Mouse (Mus musculus) forebrain, embryonic 12.5 days (tissue): Measurements from ENCODE around the gene Ptpn3. TPM values are rescaled to one million over a fixed set of nuclear protein-coding genes. Genes with fewer than 3 reads are reported as not detected.

ENCODE experiments used
- ATAC-seq: fragments of 200-750 bp; cut with Nextera tagmentation; 2 replicates; pipeline ENCODE4 v1.8.0; 2017; ENCODE audit warnings: moderate TSS enrichment; ENCODE audit not compliant: low FRiP score
- H3K27ac ChIP-seq: fragments of 300-500 bp; sonication (generic); 2 replicates; pipeline ENCODE4 v1.5.1; 2016; ENCODE audit warnings: mild to moderate bottlenecking
- H3K27me3 ChIP-seq: fragments of 300-500 bp; sonication (generic); 2 replicates; pipeline ENCODE4 v1.6.1; 2016; ENCODE audit warnings: mild to moderate bottlenecking
- H3K36me3 ChIP-seq: fragments of 300-500 bp; sonication (generic); replicated peaks from 2 replicates; pipeline ENCODE4 v1.6.1; 2016; ENCODE audit warnings: mild to moderate bottlenecking
- H3K4me1 ChIP-seq: fragments of 300-500 bp; sonication (generic); 2 replicates; pipeline ENCODE4 v1.6.1; 2016
- H3K4me2 ChIP-seq: fragments of 300-500 bp; sonication (generic); 2 replicates; pipeline ENCODE4 v1.6.1; 2016; ENCODE audit warnings: mild to moderate bottlenecking, moderate library complexity
- H3K4me3 ChIP-seq: fragments of 300-500 bp; sonication (generic); replicated peaks from 2 replicates; pipeline ENCODE4 v1.5.1; 2016; ENCODE audit warnings: mild to moderate bottlenecking
- H3K9ac ChIP-seq: fragments of 300-500 bp; sonication (generic); 2 replicates; pipeline ENCODE4 v1.6.1; 2016; ENCODE audit warnings: mild to moderate bottlenecking
- H3K9me3 ChIP-seq: fragments of 300-500 bp; sonication (generic); 2 replicates; pipeline ENCODE4 v1.6.1; 2016
- WGBS: fragments of 180-500 bp; shearing (Covaris S2); methylation state at CpG from one replicate; pipeline ENCODE4 v1.1.7; 2016; 5-methylcytosine and 5-hydroxymethylcytosine counted together
- polyA plus RNA-seq: library from polyadenylated mRNA; unstranded; fragments of >200 nt; fragmentation: Nextera tagmentation; extraction: Ambion mirVana; gene quantifications from 2 replicates; pipeline ENCODE4 v1.2.1, GENCODE M21; 2016

Gene Ptpn3
- polyA plus RNA-seq, 1 experiment from 2014 or later: 2.4 TPM

GRCm38 (mm10) chr4:57312256-57313166 lies 10.9 kb upstream of the Ptpn3 start:
- H3K4me1 ChIP-seq: no peaks in the 10 kb centered on the region
- no peak for ATAC-seq
- no peaks in the 10 kb centered on the region for H3K9me3 ChIP-seq
- 81% methylated on average over 8 of the region's 8 CpGs for WGBS
- H3K27me3 ChIP-seq: 0 out of 2 replicates have a peak, but pooled peaks cover 3% of the 10 kb centered on the region
- H3K4me3 ChIP-seq: no peak overlapping the region
- no peak overlapping the region for H3K27ac ChIP-seq
- no peaks in the 10 kb centered on the region for H3K36me3 ChIP-seq
- no peak overlapping the region for H3K4me2 ChIP-seq
- H3K9ac ChIP-seq: no peak overlapping the region

DNA sequence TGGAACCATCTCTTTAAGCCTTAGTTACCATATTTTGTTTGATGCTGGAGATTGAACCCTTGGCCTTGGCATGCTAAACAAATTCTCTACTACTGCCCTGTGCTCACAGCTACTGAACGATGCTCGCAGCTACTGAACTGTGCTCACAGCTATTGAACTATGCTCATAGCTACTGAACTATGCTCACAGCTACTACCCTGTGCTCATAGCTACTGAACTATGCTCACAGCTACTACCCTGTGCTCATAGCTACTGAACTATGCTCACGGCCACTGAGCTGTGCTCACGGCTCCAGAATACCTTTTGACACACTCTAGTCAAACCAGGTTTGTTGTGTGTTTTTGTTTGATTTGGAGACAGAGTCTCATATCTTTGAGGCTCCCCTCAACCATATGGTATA lies 10.1 kb upstream of the Ptpn3 start:
- Histone ChIP-seq H3K9me3 (no peaks in the 10 kb centered on the region), H3K27me3 (0 out of 2 replicates have a peak, but pooled peaks cover 3% of the 10 kb centered on the region), H3K4me1 (no peaks in the 10 kb centered on the region), H3K27ac (no peak overlapping the region), H3K36me3 (no peaks in the 10 kb centered on the region), H3K9ac (no peak overlapping the region), H3K4me3 (no peak overlapping the region), H3K4me2 (no peak overlapping the region)
- 91% methylated on average over 4 of the region's 4 CpGs for WGBS
- ATAC-seq: no peak

DNA sequence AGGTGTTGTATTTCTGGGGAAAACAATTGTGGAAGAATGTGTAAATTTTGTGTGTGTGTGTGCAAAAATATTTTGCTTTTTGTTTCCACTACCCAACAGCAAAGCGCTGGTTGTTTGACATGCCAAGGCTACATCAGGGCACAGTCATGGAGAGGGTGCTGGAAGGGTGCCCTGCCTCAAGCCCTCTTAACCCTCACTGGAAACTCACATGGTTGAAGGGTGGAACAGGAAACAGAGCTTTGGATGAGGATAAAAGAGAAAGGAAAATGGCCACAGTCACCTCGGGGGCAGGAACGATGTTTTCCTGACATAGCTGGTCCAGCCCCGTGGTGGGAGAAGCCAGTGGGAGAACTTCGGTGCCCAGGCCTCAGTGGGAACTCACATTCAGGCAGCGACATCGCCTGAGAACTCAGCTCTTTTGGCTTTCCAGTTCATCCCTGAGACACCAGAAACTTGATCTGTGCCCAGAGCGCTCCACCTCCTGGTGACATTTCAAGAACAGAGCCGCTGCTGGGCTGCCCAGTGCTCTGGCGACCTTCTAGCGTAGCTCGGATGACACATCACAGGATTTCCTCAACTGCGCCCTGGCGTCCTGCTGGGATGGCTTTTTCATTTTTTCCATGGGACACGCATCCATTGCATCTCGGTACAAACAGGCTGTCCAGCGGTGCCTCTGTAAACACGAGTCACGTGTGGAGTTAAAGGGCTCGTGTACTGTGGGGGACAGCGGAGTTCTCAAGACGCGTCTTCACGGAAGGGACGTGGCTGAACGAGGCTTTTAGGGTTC lies 6.8 kb upstream of the Ptpn3 start:
- no peak for ATAC-seq
- Histone ChIP-seq H3K27me3 (0 out of 2 replicates have a peak, but pooled peaks cover 7% of the 10 kb centered on the region), H3K27ac (no peak overlapping the region), H3K9ac (no peak overlapping the region), H3K4me1 (no peaks in the 10 kb centered on the region), H3K4me3 (no peak overlapping the region), H3K9me3 (no peaks in the 10 kb centered on the region), H3K4me2 (no peak overlapping the region), H3K36me3 (no peaks in the 10 kb centered on the region)
- 51% methylated on average over 26 of the region's 26 CpGs for WGBS

DNA sequence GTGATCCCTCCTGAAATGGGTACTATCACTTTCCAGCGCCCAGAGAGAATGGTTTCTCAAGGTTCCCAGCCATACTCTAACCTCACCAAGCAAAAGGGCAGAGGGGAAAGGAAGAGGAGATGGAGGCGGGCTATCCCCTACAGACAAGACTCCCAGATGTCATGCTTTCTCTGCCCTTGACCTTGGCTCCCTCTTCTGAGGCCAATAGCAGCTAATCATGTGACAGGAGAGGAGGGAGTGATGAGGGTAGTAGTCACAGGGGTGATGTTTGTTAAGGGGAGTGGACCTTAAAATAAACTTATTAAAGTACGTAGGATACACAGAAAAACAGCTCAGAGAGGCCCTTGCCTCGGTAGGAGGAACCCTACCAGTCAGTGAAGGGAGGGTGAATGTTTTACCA lies 6.1 kb upstream of the Ptpn3 start:
- WGBS: 86% methylated on average over 4 of the region's 4 CpGs
- Histone ChIP-seq H3K36me3 (no peaks in the 10 kb centered on the region), H3K9me3 (no peaks in the 10 kb centered on the region), H3K4me2 (no peak overlapping the region), H3K4me3 (no peak overlapping the region), H3K4me1 (no peaks in the 10 kb centered on the region), H3K27me3 (peaks cover 9% of the 10 kb centered on the region; the same call in 1 of the 2 replicates), H3K9ac (no peak overlapping the region), H3K27ac (no peak overlapping the region)
- ATAC-seq: no peak

DNA sequence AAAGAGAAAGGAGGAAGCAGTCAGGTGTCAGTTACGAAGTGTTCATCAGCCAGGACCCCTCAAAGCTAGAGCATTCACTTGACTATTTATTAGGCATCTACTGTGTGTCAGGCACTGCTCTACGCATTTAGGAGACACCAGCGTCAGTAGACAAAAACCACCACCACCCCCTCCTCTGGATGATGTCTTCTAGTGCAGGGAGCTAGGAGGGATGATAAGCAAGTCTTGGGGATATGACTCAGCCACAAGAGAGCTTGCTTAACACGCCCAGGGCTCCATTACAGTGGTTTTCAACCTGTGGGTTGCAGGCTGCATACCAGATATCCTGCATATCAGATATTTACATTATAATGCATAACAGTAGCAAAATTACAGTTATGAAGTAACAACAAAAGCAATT lies 4.6 kb upstream of the Ptpn3 start:
- Histone ChIP-seq H3K9ac (no peak overlapping the region), H3K4me3 (no peak overlapping the region), H3K4me2 (no peak overlapping the region), H3K27me3 (peaks cover 12% of the 10 kb centered on the region; the same call in 1 of the 2 replicates), H3K36me3 (no peaks in the 10 kb centered on the region), H3K9me3 (no peaks in the 10 kb centered on the region), H3K4me1 (no peaks in the 10 kb centered on the region), H3K27ac (no peak overlapping the region)
- 86% methylated on average over 4 of the region's 4 CpGs for WGBS
- ATAC-seq: no peak

GRCm38 (mm10) chr4:57305644-57306043 lies 4.0 kb upstream of the Ptpn3 start:
- Histone ChIP-seq H3K9ac (no peak overlapping the region), H3K36me3 (no peaks in the 10 kb centered on the region), H3K9me3 (no peaks in the 10 kb centered on the region), H3K4me3 (no peak overlapping the region), H3K4me1 (peaks cover 5% of the 10 kb centered on the region), H3K4me2 (no peak overlapping the region), H3K27ac (no peak overlapping the region), H3K27me3 (peaks cover 16% of the 10 kb centered on the region)
- ATAC-seq: no peak
- 72% methylated on average over 7 of the region's 7 CpGs for WGBS

GRCm38 (mm10) chr4:57300469-57301409 lies 898 bp downstream of the Ptpn3 start:
- Histone ChIP-seq H3K4me2 (peak overlapping the region; percentile 95), H3K4me1 (peaks cover 25% of the 10 kb centered on the region), H3K27me3 (peaks cover 57% of the 10 kb centered on the region), H3K27ac (no peak overlapping the region), H3K9ac (peak overlapping the region; percentile 78), H3K4me3 (peak overlapping the region; percentile 80), H3K9me3 (no peaks in the 10 kb centered on the region), H3K36me3 (no peaks in the 10 kb centered on the region)
- no peak for ATAC-seq
- WGBS: under 1% methylated on average over 34 of the region's 37 CpGs

DNA sequence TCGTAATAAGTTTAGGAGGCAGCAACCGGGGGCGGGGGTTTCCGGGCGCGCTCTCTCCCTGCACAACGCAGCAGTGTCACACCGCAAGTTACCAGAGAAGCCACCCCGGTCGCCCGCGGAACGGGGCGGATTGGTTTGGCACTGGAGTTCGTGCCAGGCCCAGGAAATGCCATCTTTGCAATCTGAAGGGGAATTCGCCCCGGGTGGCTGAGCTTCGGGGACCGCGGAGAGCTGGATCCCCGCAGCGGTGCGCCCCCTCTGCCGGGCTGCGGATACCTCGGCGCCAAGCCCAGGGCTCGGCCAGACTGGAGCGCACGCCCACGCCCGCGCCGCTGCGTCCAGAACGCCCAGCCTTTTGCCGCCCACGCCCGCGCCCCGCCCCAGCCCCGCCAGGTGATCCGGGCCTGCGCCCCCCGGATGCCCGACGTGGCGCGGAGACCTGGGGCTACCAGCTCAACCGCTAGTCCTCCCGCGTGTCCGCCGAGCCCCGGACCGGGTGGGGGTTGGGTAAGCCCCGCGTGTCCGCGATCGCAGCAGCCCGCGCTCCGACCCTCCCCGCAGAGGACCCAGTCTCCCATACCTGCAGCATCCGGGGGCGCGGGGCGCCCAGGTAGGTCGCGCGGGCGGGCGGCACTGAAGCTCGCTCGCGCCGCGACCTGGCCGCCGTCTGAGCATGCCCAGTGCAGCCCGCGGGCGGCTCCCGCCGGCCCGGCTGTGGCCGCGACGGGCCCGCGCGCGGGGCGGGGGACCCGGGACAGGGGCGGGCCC lies 1.8 kb downstream of the Ptpn3 start:
- H3K9ac ChIP-seq: peak overlapping the region; percentile 78
- peaks cover 25% of the 10 kb centered on the region for H3K4me1 ChIP-seq
- WGBS: under 1% methylated on average over 86 of the region's 97 CpGs
- peak; percentile 54 for ATAC-seq
- peaks cover 56% of the 10 kb centered on the region for H3K27me3 ChIP-seq
- H3K36me3 ChIP-seq: no peaks in the 10 kb centered on the region
- H3K4me2 ChIP-seq: peak overlapping the region; percentile 95
- no peak overlapping the region for H3K27ac ChIP-seq
- no peaks in the 10 kb centered on the region for H3K9me3 ChIP-seq
- peak overlapping the region; percentile 80 for H3K4me3 ChIP-seq

GRCm38 (mm10) chr4:57299308-57299700 lies 2.3 kb downstream of the Ptpn3 start:
- H3K36me3 ChIP-seq: no peaks in the 10 kb centered on the region
- peak overlapping the region; percentile 95 for H3K4me2 ChIP-seq
- peaks cover 25% of the 10 kb centered on the region for H3K4me1 ChIP-seq
- peak overlapping the region; percentile 80 for H3K4me3 ChIP-seq
- peaks cover 53% of the 10 kb centered on the region for H3K27me3 ChIP-seq
- peak overlapping the region; percentile 78; the same call in 1 of the 2 replicates for H3K9ac ChIP-seq
- no peak for ATAC-seq
- WGBS: 4% methylated on average over 9 of the region's 9 CpGs
- H3K9me3 ChIP-seq: no peaks in the 10 kb centered on the region
- no peak overlapping the region for H3K27ac ChIP-seq

GRCm38 (mm10) chr4:57298181-57298580 lies 3.5 kb downstream of the Ptpn3 start:
- peaks cover 53% of the 10 kb centered on the region for H3K27me3 ChIP-seq

GRCm38 (mm10) chr4:57294971-57295656 lies 6.5 kb downstream of the Ptpn3 start:
- Histone ChIP-seq H3K9ac (no peak overlapping the region), H3K4me1 (peaks cover 15% of the 10 kb centered on the region), H3K9me3 (no peaks in the 10 kb centered on the region), H3K4me3 (no peak overlapping the region), H3K27ac (no peak overlapping the region), H3K36me3 (no peaks in the 10 kb centered on the region), H3K4me2 (no peak overlapping the region), H3K27me3 (peaks cover 38% of the 10 kb centered on the region)
- ATAC-seq: no peak
- 78% methylated on average over 9 of the region's 9 CpGs for WGBS

More at GRCm38 (mm10) chr4:57298181-57298580, 3.5 kb downstream of the Ptpn3 start:
- no peak overlapping the region for H3K4me3 ChIP-seq
- H3K9me3 ChIP-seq: no peaks in the 10 kb centered on the region
- H3K36me3 ChIP-seq: no peaks in the 10 kb centered on the region
- no peak for ATAC-seq
- peaks cover 25% of the 10 kb centered on the region for H3K4me1 ChIP-seq
- H3K9ac ChIP-seq: no peak overlapping the region
- H3K27ac ChIP-seq: no peak overlapping the region
- WGBS: 84% methylated on average over 4 of the region's 4 CpGs
- no peak overlapping the region for H3K4me2 ChIP-seq
